15 mouse cellular contexts compared by ENCODE assay signal in genomic region chr9:66243240-66243639, GRCm38 (mm10).
DNase-seq lines count a peak whose midpoint lies in the region; ATAC-seq lines count a peak whose summit lies in the region.
"Had no signal": no experiment of that assay in that cellular context is flagged by ENCODE, and none has a peak within 500 bp of the region (broad histone marks: within the 10 kb centered on the region; RNA-seq: fewer than 3 reads in every experiment).

No protein-coding gene starts in this region.

- intact Hi-C loops in heart, postnatal 14 days (cut with DNase I): loop anchor here (5.0 kb wide), 1 partner anchor 86 kb away; the partner anchor contains the start of gene Dapk2

- WGBS in heart, embryonic 12.5 days: 66% methylated on average over 4 of the region's 4 CpGs

- no peaks in the 10 kb centered on the region for H3K36me3 ChIP-seq in heart, embryonic 12.5 days
- H3K36me3 ChIP-seq: embryonic facial prominence, embryonic 12.5 days; hindbrain, embryonic 12.5 days; limb, embryonic 12.5 days had no signal

- no peak overlapping the region for H3K4me3 ChIP-seq in heart, embryonic 12.5 days
- H3K4me3 ChIP-seq: embryonic facial prominence, embryonic 12.5 days; hindbrain, embryonic 12.5 days; limb, embryonic 12.5 days had no signal

- ATAC-seq in heart, embryonic 12.5 days (ENCODE audit: insufficient number of reproducible peaks, low FRiP score): no peak
- ATAC-seq: midbrain, embryonic 16.5 days had no signal

- no peaks in the 10 kb centered on the region for H3K9me3 ChIP-seq in heart, embryonic 12.5 days (replicated peaks)
- H3K9me3 ChIP-seq: embryonic facial prominence, embryonic 12.5 days; hindbrain, embryonic 12.5 days; limb, embryonic 12.5 days had no signal

- no peaks in the 10 kb centered on the region for H3K27me3 ChIP-seq in heart, embryonic 12.5 days (replicated peaks)
- H3K27me3 ChIP-seq: embryonic facial prominence, embryonic 12.5 days; hindbrain, embryonic 12.5 days; limb, embryonic 12.5 days had no signal

- peak; percentile 97 for DNase-seq in heart, adult 11 months
- DNase-seq in lung, postnatal 25 days (ENCODE audit: low spot score): peak; percentile 33
- DNase-seq in lung, postnatal 36 days: no peak
- peak; percentile 25 to 35 for DNase-seq in heart, postnatal 14 days
- peak; percentile 53 to 60 for DNase-seq in kidney, postnatal 36 days
- DNase-seq in adrenal gland, adult 8-10 months: no peak
- DNase-seq in retina, embryonic 14.5 days (ENCODE audit: low spot score): no peak
- DNase-seq: cerebellum, adult 18-20 months; right cerebral cortex, postnatal 4 days; thymus, postnatal 25 days had no signal

- no peak overlapping the region for H3K9ac ChIP-seq in heart, embryonic 12.5 days
- H3K9ac ChIP-seq: embryonic facial prominence, embryonic 12.5 days; hindbrain, embryonic 12.5 days; limb, embryonic 12.5 days had no signal

- H3K27ac ChIP-seq in heart, embryonic 12.5 days (ENCODE audit: poor library complexity, severe bottlenecking): no peak overlapping the region
- H3K27ac ChIP-seq: embryonic facial prominence, embryonic 12.5 days; hindbrain, embryonic 12.5 days; limb, embryonic 12.5 days had no signal

- no peak overlapping the region for H3K4me2 ChIP-seq in heart, embryonic 12.5 days
- H3K4me2 ChIP-seq: embryonic facial prominence, embryonic 12.5 days; hindbrain, embryonic 12.5 days; limb, embryonic 12.5 days had no signal

- peaks cover 43% of the 10 kb centered on the region for H3K4me1 ChIP-seq in heart, embryonic 12.5 days (replicated peaks)
- H3K4me1 ChIP-seq: embryonic facial prominence, embryonic 12.5 days had no signal

Comparison
In these comparisons a context has a peak if more than half of its experiments do, and no peak if none do; other contexts are left out.
1. DNase-seq: peak in heart, adult 11 months (single experiment), lung, postnatal 25 days (single experiment), heart, postnatal 14 days (2 of 2) and kidney, postnatal 36 days (2 of 2); none in lung, postnatal 36 days (single experiment), adrenal gland, adult 8-10 months (single experiment) and retina, embryonic 14.5 days (single experiment).